Mouse (Mus musculus) frontal cortex, postnatal 10 days (tissue): ENCODE results near the gene Ceacam19.
A peak's percentile ranks its signal among the peaks of the same experiment; 100 is the strongest.
"Not testable (repeated sequence)": the region's sequence is repeated elsewhere in the genome, so short reads cannot be mapped to it uniquely, and the experiment has no call there.

Experiments
- DNase-seq, 2 experiments: peaks; one replicate each; pipeline ENCODE4 v3.0.0; 2022; ENCODE audit warnings: low spot score in 2 of 2, mixed read lengths in 1 of 2

The Ceacam19 gene

DNA sequence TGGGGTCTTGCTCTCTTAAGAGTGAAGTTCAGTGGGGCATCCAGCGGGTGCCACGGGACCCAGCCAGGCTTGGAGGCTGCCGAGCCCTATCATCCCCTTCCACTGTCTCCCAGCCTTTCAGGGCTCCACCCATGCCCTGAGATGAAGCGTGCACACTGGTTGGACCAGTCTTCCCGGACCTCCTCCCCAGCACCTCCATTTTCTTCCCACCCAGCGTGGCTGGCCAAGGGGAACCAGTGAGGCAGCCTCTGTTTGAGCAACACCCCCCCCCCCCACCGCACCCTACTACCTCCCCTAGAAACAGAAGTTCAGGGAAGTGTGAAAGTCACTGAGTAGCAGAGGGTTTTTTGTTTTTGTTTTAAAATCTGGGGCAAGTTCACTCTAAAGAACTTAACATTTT, at the start of gene Ceacam19:
TSS of gene Ceacam19 (minus strand) at position 117 of the 400 bp plus-strand sequence.
- no peak for DNase-seq

DNA sequence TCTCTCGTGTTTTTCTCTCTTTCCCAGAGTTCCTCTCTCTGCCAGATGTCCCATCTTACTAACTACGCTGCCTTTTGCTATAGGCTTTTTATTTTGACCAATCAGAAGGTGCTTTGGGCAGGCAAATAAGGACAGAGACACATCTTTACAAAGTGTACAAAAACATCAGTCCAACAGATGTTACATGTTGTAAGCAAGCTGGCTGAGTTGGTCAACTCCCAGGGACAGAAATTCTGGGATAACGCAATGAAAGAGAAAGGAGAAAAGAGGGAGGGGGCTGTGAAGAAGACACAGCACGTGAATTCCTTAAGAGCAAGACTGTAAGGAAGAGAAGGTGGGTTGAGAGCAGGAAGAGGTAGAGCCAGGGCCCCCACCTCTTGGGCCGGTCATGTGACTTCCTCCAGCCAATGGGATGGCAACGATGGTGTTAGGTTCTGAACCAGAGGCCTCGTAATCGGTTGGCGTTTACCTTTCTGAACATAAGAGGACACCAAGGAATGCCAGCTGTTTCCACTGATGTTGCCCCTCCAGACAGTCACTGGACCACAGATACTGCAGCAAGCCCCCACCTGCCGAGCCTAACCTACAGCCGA, 49.6 kb upstream of the Ceacam19 start:
- DNase-seq: no peak

DNA sequence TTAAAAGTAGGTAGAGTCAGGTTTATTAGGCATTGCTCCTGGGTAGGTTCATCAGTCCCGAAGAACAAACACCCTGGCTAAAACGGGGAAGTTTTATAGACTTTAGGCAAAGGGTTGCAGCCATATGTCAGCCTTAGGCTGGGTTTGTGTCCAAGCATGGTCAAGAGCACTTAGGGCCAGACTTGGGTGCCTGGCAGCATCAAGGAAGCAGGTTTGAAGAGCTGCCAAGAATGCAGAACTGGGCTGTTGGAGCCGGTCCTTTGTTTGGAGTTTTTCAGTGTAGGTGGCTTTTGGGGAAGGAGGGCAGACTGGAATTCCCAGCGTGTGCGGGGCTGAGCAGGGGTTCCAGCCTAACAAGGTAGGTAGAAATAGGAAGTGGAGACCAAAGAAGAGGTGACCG, 48.2 kb upstream of the Ceacam19 start:
- no peak for DNase-seq

GRCm38 (mm10) chr7:19935171-19935751, 47.5 kb upstream of the Ceacam19 start:
- no peak for DNase-seq

GRCm38 (mm10) chr7:19932877-19933809, 45.4 kb upstream of the Ceacam19 start:
- peak; percentile 63 to 71 for DNase-seq

- no peak for DNase-seq
These were observed 44.5 kb upstream of the Ceacam19 start for GRCm38 (mm10) chr7:19932133-19932876.

- DNase-seq: not testable (repeated sequence)
These were observed 42.7 kb upstream of the Ceacam19 start for GRCm38 (mm10) chr7:19930481-19930880.

- DNase-seq: no peak
These were observed 40.7 kb upstream of the Ceacam19 start for GRCm38 (mm10) chr7:19928486-19928885.

GRCm38 (mm10) chr7:19926849-19927480, 39.2 kb upstream of the Ceacam19 start:
- no peak for DNase-seq

- no peak for DNase-seq
These were observed 37.6 kb upstream of the Ceacam19 start for GRCm38 (mm10) chr7:19925376-19925775.

GRCm38 (mm10) chr7:19923797-19924196, 36.0 kb upstream of the Ceacam19 start:
- no peak for DNase-seq

- no peak for DNase-seq
These were observed 35.6 kb upstream of the Ceacam19 start for GRCm38 (mm10) chr7:19923354-19923753.

DNA sequence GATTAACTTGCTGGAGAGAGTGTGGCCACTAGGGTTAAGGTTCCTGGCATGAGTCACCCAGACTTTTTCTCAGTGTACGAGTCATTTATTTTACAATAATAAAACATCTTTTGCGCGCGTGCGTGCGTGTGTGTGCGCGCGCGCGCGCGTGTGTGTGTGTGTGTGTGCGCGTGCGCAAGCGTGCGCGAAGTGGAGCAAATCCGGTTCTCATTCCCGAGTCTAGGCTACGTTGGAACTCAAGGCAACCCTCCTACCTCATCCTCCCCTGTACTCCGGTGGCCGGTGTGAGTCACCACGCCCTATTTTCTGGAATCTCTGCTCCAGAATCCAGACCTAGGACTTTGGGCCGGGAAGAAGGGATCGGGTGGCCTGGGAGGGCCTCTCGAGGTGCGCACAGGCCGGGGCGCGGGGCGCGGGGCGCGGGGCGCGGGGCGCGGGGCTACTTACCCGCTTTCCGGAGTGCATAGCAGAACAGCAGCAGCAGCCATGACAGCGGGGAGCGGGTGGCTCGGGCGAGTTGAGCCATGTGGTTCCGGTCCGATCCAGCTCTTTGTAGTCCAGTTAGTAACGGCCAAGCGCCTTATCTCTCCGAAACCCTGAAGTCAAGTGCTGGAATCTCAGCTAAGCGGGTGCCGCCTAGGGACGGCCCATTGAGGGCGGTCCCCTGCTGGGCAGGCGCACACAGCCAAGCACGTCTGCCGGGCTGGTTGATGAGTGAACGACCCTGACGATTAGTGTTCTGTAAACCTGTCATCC, 32.9 kb upstream of the Ceacam19 start, which contains the start of gene Pvr:
TSS of gene Pvr (minus strand) at position 655 of the 756 bp plus-strand sequence.
- DNase-seq: peak; percentile 60 to 68

- no peak for DNase-seq
These were observed 32.4 kb upstream of the Ceacam19 start for GRCm38 (mm10) chr7:19920166-19920505.

GRCm38 (mm10) chr7:19914558-19914957, 26.8 kb upstream of the Ceacam19 start:
- DNase-seq: no peak

- DNase-seq: no peak
These were observed 24.1 kb upstream of the Ceacam19 start for GRCm38 (mm10) chr7:19911695-19912524.

DNA sequence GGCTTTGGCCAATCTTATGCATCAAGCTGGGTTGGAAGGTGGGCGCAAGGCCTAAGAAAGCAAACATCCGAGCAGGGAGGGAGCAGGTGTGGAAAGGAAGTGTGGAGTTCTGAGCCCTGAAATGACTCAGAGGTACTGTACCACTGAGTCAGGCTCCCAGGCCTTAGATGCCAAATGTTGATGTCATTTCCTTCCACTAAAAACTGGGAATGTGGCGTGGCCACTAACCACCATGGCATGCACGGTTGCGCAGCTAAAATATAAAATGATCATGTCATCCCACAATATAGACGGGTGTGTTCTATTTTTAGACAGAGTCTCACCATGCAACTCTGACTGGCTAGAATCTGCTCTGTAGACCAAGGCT, 23.5 kb upstream of the Ceacam19 start:
- no peak for DNase-seq

- peak in 1 of 2 experiments; percentile 54 for DNase-seq
These were observed 22.9 kb upstream of the Ceacam19 start for GRCm38 (mm10) chr7:19910421-19911291.

- no peak for DNase-seq
These were observed 2.1 kb upstream of the Ceacam19 start for GRCm38 (mm10) chr7:19889881-19890280.
